Mouse (Mus musculus) heart, embryonic 16.5 days (tissue): ENCODE results near the gene Map2k4. TPM values are rescaled to one million over a fixed set of nuclear protein-coding genes. Genes with fewer than 3 reads are reported as not detected.

Experiments used
- ATAC-seq: fragments of 200-750 bp; cut with Nextera tagmentation; replicated peaks from 2 replicates; pipeline ENCODE4 v1.8.0; 2017; ENCODE audit warnings: moderate number of reproducible peaks; ENCODE audit not compliant: insufficient read depth, low FRiP score; ENCODE audit errors: extremely low read depth
- H3K27ac ChIP-seq: fragments of 300-500 bp; sonication (generic); 2 replicates; pipeline ENCODE4 v1.5.1; 2014; ENCODE audit warnings: mild to moderate bottlenecking, low read length, control low read depth, moderate library complexity
- H3K27me3 ChIP-seq: fragments of 300-500 bp; sonication (generic); 2 replicates; pipeline ENCODE4 v1.6.1; 2014; ENCODE audit warnings: low read length, mixed read lengths; ENCODE audit not compliant: control insufficient read depth, insufficient read depth
- H3K36me3 ChIP-seq: fragments of 300-500 bp; sonication (generic); 2 replicates; pipeline ENCODE4 v1.6.1; 2014; ENCODE audit not compliant: control insufficient read depth, insufficient read depth
- H3K4me1 ChIP-seq: fragments of 300-500 bp; sonication (generic); 2 replicates; pipeline ENCODE4 v1.6.1; 2014; ENCODE audit warnings: low read length, mixed read lengths; ENCODE audit not compliant: control insufficient read depth, insufficient read depth
- H3K4me2 ChIP-seq: fragments of 300-500 bp; sonication (generic); 2 replicates; pipeline ENCODE4 v1.6.1; 2014; ENCODE audit warnings: low read depth, mild to moderate bottlenecking, control low read depth, low read length
- H3K4me3 ChIP-seq: fragments of 300-500 bp; sonication (generic); 2 replicates; pipeline ENCODE4 v1.5.1; 2014; ENCODE audit warnings: mild to moderate bottlenecking, control low read depth, low read length
- H3K9ac ChIP-seq: fragments of 300-500 bp; sonication (generic); 2 replicates; pipeline ENCODE4 v1.6.1; 2014; ENCODE audit warnings: low read length, control low read depth
- H3K9me3 ChIP-seq: fragments of 300-500 bp; sonication (generic); replicated peaks from 2 replicates; pipeline ENCODE4 v1.6.1; 2016; ENCODE audit warnings: low read length; ENCODE audit not compliant: control insufficient read depth
- WGBS: fragments of 180-500 bp; shearing (Covaris S2); extraction: QIAGEN DNeasy Blood & Tissue Kit; methylation state at CpG from one replicate; pipeline ENCODE4 v1.1.7; 2014; 5-methylcytosine and 5-hydroxymethylcytosine counted together
- polyA plus RNA-seq: library from polyadenylated mRNA; unstranded; fragments of >200 nt; fragmentation: Nextera tagmentation; extraction: Ambion mirVana; gene quantifications from 2 replicates; pipeline ENCODE4 v1.2.1, GENCODE M21; 2015

The Map2k4 gene
- polyA plus RNA-seq = 57.6 and 60.4 TPM in 2 replicates

DNA sequence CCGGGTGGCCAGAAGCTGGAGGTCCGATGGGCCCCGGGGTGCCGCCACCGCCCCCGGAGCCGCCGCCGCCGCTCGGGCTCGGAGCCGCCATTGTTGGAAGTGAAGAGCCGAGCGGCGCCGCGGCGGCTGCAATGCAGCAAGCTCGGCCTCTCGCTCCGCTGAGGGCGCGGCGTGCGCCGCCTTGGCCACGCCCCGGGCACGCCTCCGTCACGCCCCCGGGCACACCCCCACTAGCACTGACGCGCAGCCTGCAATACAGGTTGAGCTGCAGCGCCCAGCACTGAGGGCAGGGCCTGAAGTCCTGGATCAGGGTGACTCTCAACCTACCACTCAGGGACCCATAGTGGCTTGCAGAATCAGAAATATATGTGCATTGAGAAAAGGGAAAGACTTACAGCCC lies at the start of gene Map2k4:
TSS of gene Map2k4 (minus strand) at position 144 of the 400 bp plus-strand sequence.
- WGBS = 2% methylated on average over 34 of the region's 36 CpGs

DNA sequence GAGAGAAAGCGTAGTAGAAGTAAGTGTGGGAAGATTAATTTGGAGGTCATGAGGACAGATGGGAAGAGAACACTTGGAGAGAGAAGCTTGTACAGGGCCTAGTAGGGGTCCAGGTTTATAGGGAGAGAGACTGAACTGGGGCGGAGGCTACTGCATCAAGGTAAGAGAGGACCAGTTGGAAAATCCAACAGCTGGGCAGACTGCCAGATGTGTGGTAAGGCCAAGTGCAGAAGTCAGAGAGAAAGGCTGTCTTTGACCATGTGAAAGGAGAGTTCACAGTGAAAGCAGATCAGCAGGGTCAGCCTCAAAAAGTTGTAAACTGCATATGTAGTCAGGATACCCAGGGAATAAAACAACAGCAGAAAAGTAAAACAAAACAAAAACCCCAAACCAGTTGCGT lies 36.5 kb upstream of the Map2k4 start:
- H3K9ac ChIP-seq = no peak overlapping the region
- no peaks in the 10 kb centered on the region for H3K9me3 ChIP-seq
- 85% methylated on average over 3 of the region's 3 CpGs for WGBS
- H3K4me2 ChIP-seq = no peak overlapping the region
- no peak for ATAC-seq
- H3K27me3 ChIP-seq = no peaks in the 10 kb centered on the region
- H3K4me3 ChIP-seq = no peak overlapping the region
- H3K4me1 ChIP-seq = no peaks in the 10 kb centered on the region
- H3K27ac ChIP-seq = no peak overlapping the region
- H3K36me3 ChIP-seq = peaks cover 39% of the 10 kb centered on the region

More for the DNA sequence above, at the start of gene Map2k4:
- ATAC-seq = peak; percentile 99
- Histone ChIP-seq H3K4me1 (peaks cover 10% of the 10 kb centered on the region), H3K4me3 (peak within 1 kb of the TSS; percentile 92), H3K9ac (peak within 1 kb of the TSS; percentile 98), H3K27me3 (no peaks in the 10 kb centered on the region), H3K4me2 (peak within 1 kb of the TSS; percentile 85), H3K9me3 (no peaks in the 10 kb centered on the region), H3K27ac (peak within 1 kb of the TSS; percentile 87), H3K36me3 (no peaks in the 10 kb centered on the region)

DNA sequence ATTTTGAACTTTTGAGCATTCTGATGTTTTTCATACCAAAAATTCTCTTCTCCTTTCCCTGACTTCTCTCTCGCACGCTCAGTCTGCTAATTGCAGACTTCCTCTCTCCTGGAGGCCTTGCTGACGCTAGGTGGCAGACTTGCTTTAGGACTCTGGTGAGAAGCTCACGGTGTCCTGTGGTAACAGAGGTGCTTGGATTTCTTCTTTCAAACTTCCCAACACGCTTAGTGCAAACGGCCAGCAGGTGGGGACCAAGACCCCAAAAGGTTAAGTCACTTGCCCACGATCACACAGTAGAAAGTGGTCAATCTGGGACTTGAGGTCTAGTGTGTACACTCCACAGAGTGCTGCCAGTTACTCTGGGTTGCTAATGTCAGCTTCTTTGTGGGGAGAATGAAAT lies 32.8 kb upstream of the Map2k4 start:
- H3K27me3 ChIP-seq = no peaks in the 10 kb centered on the region
- H3K9me3 ChIP-seq = no peaks in the 10 kb centered on the region
- no peak overlapping the region for H3K4me2 ChIP-seq
- no peak overlapping the region for H3K4me3 ChIP-seq
- no peak; the same call in 1 of the 2 replicates for ATAC-seq
- no peak overlapping the region for H3K9ac ChIP-seq
- 15% methylated on average over 7 of the region's 7 CpGs for WGBS
- H3K27ac ChIP-seq = no peak overlapping the region
- no peaks in the 10 kb centered on the region for H3K4me1 ChIP-seq
- H3K36me3 ChIP-seq = peaks cover 20% of the 10 kb centered on the region

DNA sequence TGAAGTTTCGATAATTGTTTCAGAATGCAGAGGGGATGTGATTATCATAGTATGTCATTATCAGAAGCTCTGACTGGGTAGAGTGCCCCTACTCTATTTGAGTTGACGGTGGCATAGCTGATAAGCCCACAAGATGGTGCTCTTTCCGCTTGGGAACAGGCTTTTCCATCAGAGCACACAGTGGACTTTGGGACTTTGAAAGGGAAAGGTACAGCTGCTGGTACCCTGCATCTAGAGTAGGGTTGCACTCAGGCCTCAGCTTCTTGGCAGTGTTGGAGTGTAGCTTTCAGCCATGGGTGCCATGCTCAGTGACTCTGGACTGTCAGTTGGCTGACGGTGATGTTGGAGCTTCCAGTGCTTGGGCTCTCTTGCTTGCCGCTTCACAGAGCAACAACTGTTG lies 32.2 kb upstream of the Map2k4 start:
- Histone ChIP-seq H3K4me2 (no peak overlapping the region), H3K9ac (no peak overlapping the region), H3K4me1 (no peaks in the 10 kb centered on the region), H3K27me3 (no peaks in the 10 kb centered on the region), H3K4me3 (no peak overlapping the region), H3K36me3 (peaks cover 25% of the 10 kb centered on the region), H3K27ac (no peak overlapping the region), H3K9me3 (no peaks in the 10 kb centered on the region)
- WGBS = 67% methylated on average over 5 of the region's 5 CpGs
- no peak for ATAC-seq

DNA sequence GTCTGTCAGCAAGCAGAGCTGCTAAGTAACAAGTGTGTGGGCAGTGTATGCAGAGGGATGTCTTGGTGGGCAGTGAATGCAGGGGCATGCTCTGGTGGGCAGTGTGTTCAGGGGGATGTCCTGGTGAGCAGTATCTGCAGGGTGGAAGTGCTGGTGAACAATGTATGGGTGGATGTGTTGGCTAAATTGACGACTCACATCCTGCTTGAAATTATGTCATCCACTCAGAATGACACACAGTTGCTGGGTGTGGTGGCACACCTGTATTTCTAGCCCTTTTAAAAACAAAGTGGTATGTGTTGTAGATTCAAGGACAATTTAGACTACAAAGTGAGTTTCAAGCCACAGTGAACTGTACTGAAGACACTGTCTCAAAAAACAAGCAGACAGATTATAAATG lies 30.1 kb upstream of the Map2k4 start:
- Histone ChIP-seq H3K36me3 (peaks cover 20% of the 10 kb centered on the region), H3K4me1 (no peaks in the 10 kb centered on the region; the same call in 1 of the 2 replicates), H3K27me3 (no peaks in the 10 kb centered on the region), H3K4me3 (no peak overlapping the region), H3K9me3 (no peaks in the 10 kb centered on the region), H3K27ac (no peak overlapping the region), H3K9ac (no peak overlapping the region), H3K4me2 (no peak overlapping the region)
- 57% methylated on average over 1 of the region's 1 CpGs for WGBS
- ATAC-seq = no peak

- Histone ChIP-seq H3K4me2 (no peak overlapping the region), H3K9ac (no peak overlapping the region), H3K4me3 (no peak overlapping the region), H3K27me3 (no peaks in the 10 kb centered on the region), H3K9me3 (no peaks in the 10 kb centered on the region), H3K4me1 (peaks cover 3% of the 10 kb centered on the region), H3K36me3 (peaks cover 9% of the 10 kb centered on the region; the same call in 1 of the 2 replicates), H3K27ac (no peak overlapping the region)
- WGBS = 55% methylated on average over 6 of the region's 6 CpGs
- ATAC-seq = no peak
These were observed 28.1 kb upstream of the Map2k4 start for GRCm38 (mm10) chr11:65816237-65816636.

DNA sequence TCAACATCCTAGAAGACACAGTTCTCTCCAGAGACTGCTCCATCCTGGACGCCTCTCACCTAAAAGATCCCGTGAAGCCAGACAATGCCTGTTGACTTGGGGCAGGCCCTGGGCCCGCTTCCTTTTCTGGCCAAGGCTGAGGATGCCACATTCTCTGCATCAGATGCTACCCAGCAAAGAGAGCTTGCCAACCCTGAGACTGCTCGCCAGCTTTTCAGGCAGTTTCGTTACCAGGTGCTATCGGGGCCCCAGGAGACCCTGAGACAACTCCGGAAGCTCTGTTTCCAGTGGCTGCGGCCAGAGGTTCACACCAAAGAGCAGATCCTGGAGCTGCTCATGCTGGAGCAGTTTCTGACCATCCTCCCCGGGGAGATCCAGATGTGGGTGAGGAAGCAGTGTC lies 26.3 kb upstream of the Map2k4 start:
- no peak overlapping the region for H3K4me3 ChIP-seq
- H3K36me3 ChIP-seq = peaks cover 9% of the 10 kb centered on the region; the same call in 1 of the 2 replicates
- H3K9ac ChIP-seq = no peak overlapping the region
- 83% methylated on average over 9 of the region's 9 CpGs for WGBS
- no peaks in the 10 kb centered on the region for H3K9me3 ChIP-seq
- no peak overlapping the region for H3K4me2 ChIP-seq
- H3K27me3 ChIP-seq = no peaks in the 10 kb centered on the region
- no peak for ATAC-seq
- peaks cover 3% of the 10 kb centered on the region for H3K4me1 ChIP-seq
- H3K27ac ChIP-seq = no peak overlapping the region

GRCm38 (mm10) chr11:65812088-65812487 lies 24.0 kb upstream of the Map2k4 start:
- no peaks in the 10 kb centered on the region for H3K9me3 ChIP-seq
- ATAC-seq = no peak
- peaks cover 10% of the 10 kb centered on the region for H3K4me1 ChIP-seq
- 44% methylated on average over 5 of the region's 5 CpGs for WGBS
- peaks cover 6% of the 10 kb centered on the region; the same call in 1 of the 2 replicates for H3K36me3 ChIP-seq
- no peak overlapping the region for H3K4me2 ChIP-seq
- no peak overlapping the region for H3K9ac ChIP-seq
- no peaks in the 10 kb centered on the region for H3K27me3 ChIP-seq
- H3K27ac ChIP-seq = no peak overlapping the region
- H3K4me3 ChIP-seq = no peak overlapping the region

- ATAC-seq = 0 out of 2 replicates have a peak, but pooled peaks have one; percentile 1
- Histone ChIP-seq H3K4me1 (peaks cover 14% of the 10 kb centered on the region), H3K4me3 (peak overlapping the region; percentile 89), H3K27ac (peak overlapping the region; percentile 88), H3K9ac (peak overlapping the region; percentile 88), H3K27me3 (no peaks in the 10 kb centered on the region), H3K36me3 (no peaks in the 10 kb centered on the region), H3K4me2 (peak overlapping the region; percentile 69), H3K9me3 (no peaks in the 10 kb centered on the region)
- WGBS = 44% methylated on average over 7 of the region's 7 CpGs
These were observed 19.5 kb upstream of the Map2k4 start for GRCm38 (mm10) chr11:65807601-65808000.
